Mouse (Mus musculus) left cerebral cortex, adult 11 months (tissue): ENCODE measurements around the gene Nav2.

Experiments
- DNase-seq: peaks from one replicate; pipeline ENCODE4 v3.0.0; 2022; ENCODE audit warnings: low spot score

Gene Nav2

GRCm38 (mm10) chr7:48891029-48891428, 17.5 kb upstream of the Nav2 start:
- no peak for DNase-seq

- no peak for DNase-seq
Measured at GRCm38 (mm10) chr7:48893093-48893492, 15.4 kb upstream of the Nav2 start.

GRCm38 (mm10) chr7:48894152-48894551, 14.4 kb upstream of the Nav2 start:
- DNase-seq, result peak; percentile 45

GRCm38 (mm10) chr7:48894763-48895162, 13.8 kb upstream of the Nav2 start:
- no peak for DNase-seq

GRCm38 (mm10) chr7:48895475-48895874, 13.0 kb upstream of the Nav2 start:
- no peak for DNase-seq

- DNase-seq, result no peak
Measured at GRCm38 (mm10) chr7:48896051-48896450, 12.5 kb upstream of the Nav2 start.

- no peak for DNase-seq
Measured at GRCm38 (mm10) chr7:48897539-48898163, 10.9 kb upstream of the Nav2 start.

GRCm38 (mm10) chr7:48898416-48898815, 10.1 kb upstream of the Nav2 start:
- DNase-seq, result no peak

- no peak for DNase-seq
Measured at GRCm38 (mm10) chr7:48900408-48901167, 7.9 kb upstream of the Nav2 start.

- no peak for DNase-seq
Measured at GRCm38 (mm10) chr7:48902454-48902853, 6.1 kb upstream of the Nav2 start.

GRCm38 (mm10) chr7:48909342-48909671, 791 bp downstream of the Nav2 start:
- DNase-seq, result no peak

- DNase-seq, result no peak
Measured at GRCm38 (mm10) chr7:48910282-48910681, 1.8 kb downstream of the Nav2 start.

- no peak for DNase-seq
Measured at GRCm38 (mm10) chr7:48911146-48911545, 2.6 kb downstream of the Nav2 start.

GRCm38 (mm10) chr7:48914630-48915506, 6.4 kb downstream of the Nav2 start:
- no peak for DNase-seq

- DNase-seq, result no peak
Measured at GRCm38 (mm10) chr7:48917463-48917862, 8.9 kb downstream of the Nav2 start.

- DNase-seq, result no peak
Measured at GRCm38 (mm10) chr7:48917988-48918387, 9.5 kb downstream of the Nav2 start.

GRCm38 (mm10) chr7:48918389-48918788, 9.9 kb downstream of the Nav2 start:
- DNase-seq, result no peak

GRCm38 (mm10) chr7:48923620-48924019, 15.1 kb downstream of the Nav2 start:
- no peak for DNase-seq

GRCm38 (mm10) chr7:48925214-48925613, 16.7 kb downstream of the Nav2 start:
- no peak for DNase-seq

GRCm38 (mm10) chr7:48928364-48928763, 19.8 kb downstream of the Nav2 start:
- DNase-seq, result peak; percentile 28

GRCm38 (mm10) chr7:48930399-48930798, 21.9 kb downstream of the Nav2 start:
- no peak for DNase-seq

GRCm38 (mm10) chr7:48932138-48932537, 23.6 kb downstream of the Nav2 start:
- no peak for DNase-seq

GRCm38 (mm10) chr7:48934816-48935215, 26.3 kb downstream of the Nav2 start:
- DNase-seq, result no peak
